Mouse (Mus musculus) NIH3T3 (cell line): ENCODE measurements around the gene Atxn1.

Source experiments
- DNase-seq: peaks from one replicate; pipeline ENCODE4 v3.0.0-alpha.2; 2012; ENCODE audit warnings: low read depth

Atxn1 gene

GRCm38 (mm10) chr13:45680651-45681050 is 284.2 kb downstream of the Atxn1 start:
- peak; percentile 28 for DNase-seq

GRCm38 (mm10) chr13:45679096-45679495 is 285.7 kb downstream of the Atxn1 start:
- peak; percentile 52 for DNase-seq

GRCm38 (mm10) chr13:45672628-45673027 is 292.2 kb downstream of the Atxn1 start:
- DNase-seq, result peak; percentile 39

GRCm38 (mm10) chr13:45669969-45670368 is 294.8 kb downstream of the Atxn1 start:
- no peak for DNase-seq

DNA sequence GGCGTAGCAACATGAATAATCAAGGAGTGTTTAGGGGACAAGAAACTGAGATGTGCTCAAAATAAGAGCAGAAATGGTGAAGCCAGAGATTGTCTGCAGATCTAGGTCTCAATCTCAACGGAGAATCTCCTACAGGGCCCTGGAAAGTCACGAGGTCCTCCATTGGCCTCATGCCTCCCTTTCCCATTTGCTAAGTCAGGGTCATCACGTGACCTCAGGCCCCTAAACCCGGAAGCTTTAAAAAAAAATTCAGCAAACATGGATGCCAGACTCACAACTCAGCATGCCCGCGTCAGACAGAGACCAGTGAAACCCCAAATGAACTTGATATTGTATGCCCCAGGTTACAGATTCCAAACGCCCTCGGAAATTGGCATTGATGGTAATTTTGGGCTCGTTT is 302.0 kb downstream of the Atxn1 start:
- no peak for DNase-seq

DNA sequence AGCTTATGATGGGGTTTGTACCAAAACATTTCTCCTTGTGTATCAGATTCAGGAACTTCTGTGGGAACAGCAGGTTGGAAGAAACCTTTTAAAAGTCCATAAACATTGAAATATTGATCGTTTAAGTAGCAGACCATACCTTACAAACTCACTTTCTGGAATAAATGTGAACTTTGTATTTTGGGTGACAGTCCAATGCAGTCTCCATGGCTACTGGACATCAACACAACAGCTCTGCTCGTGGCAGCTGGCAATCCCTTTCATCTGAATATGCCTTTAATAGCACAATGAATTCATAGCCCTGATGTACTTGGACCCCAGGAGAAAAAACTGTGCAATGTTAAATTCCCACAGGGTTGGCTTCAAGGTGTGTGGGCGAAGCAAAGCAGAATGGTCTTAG is 302.6 kb downstream of the Atxn1 start:
- peak; percentile 8 for DNase-seq

DNA sequence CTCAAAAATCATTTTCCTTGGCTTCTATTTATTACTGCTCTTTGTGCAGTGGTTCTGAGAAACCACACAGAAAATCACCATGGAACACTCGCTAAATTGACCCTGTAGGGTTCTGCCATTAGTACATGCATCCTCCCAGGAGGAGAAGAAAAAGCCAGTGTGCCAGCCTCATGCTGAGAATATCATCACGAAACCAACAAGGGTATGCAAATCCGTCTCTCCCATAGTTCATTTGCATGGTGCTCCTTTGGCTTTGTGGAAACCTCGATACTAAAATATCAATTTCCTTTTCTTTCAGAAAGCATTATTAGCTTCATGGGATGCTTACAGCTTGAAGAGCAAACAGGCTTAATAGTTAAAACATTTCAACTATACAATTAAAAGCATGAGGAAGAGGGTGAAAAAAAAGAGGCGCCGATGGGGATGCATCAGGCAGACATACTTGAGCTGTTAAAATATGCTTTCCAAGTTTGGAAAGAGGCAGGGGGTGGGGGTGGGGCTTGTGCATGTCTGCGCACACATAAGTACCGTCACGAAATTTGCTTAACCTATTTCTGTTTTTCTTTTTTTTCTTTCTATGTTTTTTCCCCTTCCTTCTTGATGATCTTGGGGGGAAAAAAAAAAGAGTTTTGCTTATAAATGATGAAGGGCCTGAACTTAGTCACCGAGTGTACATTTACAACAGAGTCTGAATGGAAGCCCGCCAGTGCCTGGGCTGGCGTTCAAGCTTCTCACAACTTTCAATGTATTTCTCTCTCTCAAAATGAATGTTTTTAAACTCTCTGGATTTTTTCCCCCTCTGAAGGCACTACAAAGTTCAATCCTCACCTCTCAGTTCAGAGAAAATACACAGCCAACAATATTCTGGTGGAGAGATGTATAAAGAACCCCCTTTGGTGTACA is 303.3 kb downstream of the Atxn1 start:
- peak; percentile 78 for DNase-seq

- no peak for DNase-seq
Observed at GRCm38 (mm10) chr13:45659813-45660212, 305.0 kb downstream of the Atxn1 start.

GRCm38 (mm10) chr13:45658343-45658742 is 306.5 kb downstream of the Atxn1 start:
- no peak for DNase-seq

DNA sequence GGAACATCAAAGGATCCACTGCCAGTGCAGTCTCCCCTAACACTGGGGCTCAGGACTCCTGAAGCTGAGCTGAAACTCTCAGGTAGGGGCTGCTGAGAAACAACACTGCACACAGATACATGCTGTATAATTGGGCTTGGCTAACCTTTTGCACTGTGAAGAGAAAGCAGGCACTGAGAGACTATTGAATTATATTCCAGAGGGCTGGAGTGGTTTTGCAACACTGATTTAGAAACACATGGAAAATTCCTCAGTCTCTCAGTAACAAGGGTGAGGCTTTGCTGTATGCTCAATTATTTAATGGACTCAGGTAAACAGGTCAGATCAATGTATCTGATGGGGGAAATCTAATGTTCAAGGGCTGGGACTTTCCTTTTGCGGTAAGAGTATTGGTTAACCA is 307.6 kb downstream of the Atxn1 start:
- no peak for DNase-seq

- no peak for DNase-seq
Observed at GRCm38 (mm10) chr13:45651652-45652241, 313.1 kb downstream of the Atxn1 start.

DNA sequence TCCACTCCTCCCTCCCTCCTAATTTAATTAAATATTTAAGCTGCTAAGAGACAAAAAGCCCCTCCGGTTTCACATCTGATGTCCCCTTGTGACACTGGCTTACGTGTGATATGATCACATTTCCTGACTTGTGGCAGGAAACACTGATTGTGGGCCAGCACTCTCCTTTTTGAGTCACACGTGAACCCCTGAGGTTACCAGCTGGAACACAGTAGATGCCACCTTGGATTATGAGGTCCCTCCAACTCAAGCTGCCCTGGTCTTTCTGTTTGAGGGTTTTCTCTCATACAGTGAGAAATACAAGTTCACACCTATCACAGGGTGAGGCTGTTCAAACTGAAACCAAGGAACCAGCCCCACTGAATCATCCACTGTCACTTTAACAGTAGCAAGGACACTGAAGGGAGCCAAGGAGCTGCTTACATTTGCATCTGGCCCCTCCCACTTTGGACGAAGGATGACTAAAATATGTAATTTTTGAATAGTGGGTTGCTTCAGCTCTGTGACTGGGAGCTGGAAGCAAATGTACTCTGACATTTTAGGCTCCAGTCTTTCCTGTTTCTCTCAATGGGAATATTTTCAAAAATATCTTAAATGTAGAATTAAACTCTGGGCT is 315.5 kb downstream of the Atxn1 start:
- DNase-seq, result peak; percentile 32

DNA sequence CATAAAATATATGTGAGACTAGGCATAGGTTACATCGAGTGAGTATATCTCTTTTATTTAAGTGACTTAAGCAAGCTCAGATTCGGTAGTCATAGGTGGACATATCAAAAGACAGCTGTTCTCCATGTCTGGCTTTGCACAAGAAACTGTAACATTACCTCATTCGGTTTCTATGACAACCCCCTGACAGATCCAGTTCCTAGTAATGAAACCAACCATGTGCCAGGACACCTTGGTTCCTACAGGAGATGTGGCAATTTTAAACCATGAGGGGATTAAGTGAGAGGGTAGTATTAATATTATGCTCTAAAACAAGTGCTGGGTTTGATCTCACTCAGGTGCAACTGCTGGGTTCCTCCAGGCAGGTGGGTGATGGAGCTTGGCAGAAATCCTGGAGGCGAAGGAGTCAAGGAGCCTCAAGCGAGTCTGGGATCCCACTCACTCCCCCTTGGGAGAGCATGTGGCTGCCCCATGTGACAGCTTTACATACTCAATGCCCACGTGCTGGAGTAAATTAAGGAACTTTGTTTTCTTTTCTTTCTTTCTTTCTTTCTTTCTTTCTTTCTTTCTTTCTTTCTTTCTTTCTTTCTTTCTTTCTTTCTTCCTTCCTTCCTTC is 320.9 kb downstream of the Atxn1 start:
- DNase-seq, result peak; percentile 51

DNA sequence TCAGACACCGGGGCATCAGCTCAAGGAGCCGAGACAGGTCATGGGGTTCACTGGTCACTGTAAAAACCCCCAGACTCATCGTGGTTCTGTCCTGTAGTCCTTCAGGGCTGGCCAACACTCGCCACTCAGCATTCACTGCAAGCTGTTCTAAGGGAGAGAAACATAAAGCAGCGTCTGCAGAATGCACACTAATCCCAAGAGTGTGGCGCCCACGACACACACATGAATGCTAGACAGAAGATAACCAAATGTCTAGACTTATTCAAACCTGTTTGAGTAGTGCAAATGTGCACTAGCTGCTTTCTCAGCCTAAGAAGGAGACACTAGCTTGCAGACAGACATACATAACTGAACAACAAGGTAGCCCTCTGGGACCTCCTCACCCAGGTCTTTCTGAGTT is 321.9 kb downstream of the Atxn1 start:
- DNase-seq, result no peak

DNA sequence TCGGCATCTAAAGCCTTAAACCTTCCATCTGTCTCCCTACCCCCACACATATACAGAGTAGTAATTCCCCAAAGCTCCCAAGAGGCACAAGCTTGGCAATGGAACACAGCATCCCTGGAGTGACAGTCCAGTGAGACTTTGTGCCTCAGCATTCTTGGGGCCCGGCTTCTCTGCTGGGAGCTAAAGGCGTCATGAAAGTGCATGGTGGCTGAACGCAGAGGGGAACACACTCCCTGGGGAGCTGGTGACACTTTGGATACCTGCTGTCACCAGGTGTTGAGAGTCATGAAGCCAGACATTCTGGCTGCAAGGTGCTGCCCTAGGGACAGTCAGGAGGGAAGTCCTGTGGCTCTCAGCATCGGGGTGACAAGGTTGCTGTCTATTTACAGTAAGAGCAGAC is 324.4 kb downstream of the Atxn1 start:
- no peak for DNase-seq

- DNase-seq, result no peak
Observed at GRCm38 (mm10) chr13:45638281-45638680, 326.5 kb downstream of the Atxn1 start.

DNA sequence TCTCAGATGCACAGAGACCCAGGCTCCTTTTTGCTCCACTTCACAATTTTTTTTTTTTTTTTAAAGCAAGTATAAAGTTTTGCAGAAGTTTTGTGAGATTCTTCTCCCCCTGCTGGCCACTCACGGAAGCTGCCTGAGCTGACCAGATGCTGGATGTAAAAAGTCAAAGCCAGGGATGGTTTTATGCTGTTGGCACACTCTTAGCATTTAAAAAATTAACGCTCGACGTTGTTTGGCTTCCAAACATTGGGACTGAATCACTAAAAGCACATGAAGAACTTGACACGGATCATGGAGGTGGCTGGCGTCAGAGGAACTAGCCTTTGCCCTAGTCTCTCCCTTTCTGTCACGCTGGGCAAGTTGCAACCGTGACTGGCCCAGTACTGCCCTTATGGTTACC is 327.5 kb downstream of the Atxn1 start:
- peak; percentile 75 for DNase-seq

- no peak for DNase-seq
Observed at GRCm38 (mm10) chr13:45636435-45636834, 328.4 kb downstream of the Atxn1 start.

DNA sequence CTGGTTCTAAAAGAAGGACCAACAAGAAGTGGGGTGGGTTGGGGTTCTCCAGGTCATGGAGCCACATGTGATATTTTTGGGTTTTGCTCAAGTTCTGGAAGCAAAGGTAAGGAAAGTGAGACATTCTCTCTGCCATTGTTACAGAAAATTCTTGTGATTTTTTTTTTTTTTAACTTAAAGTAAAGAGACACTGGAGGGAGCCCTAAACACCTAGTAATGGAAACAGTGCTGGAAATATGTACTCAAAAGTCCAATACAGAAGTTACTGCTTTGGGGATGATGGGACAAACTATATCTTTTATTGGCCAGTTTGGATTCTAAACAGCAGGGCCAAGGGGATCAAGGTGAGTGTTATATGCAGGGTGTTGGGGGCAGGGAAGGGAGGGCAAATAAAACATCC is 330.9 kb downstream of the Atxn1 start:
- DNase-seq, result no peak

DNA sequence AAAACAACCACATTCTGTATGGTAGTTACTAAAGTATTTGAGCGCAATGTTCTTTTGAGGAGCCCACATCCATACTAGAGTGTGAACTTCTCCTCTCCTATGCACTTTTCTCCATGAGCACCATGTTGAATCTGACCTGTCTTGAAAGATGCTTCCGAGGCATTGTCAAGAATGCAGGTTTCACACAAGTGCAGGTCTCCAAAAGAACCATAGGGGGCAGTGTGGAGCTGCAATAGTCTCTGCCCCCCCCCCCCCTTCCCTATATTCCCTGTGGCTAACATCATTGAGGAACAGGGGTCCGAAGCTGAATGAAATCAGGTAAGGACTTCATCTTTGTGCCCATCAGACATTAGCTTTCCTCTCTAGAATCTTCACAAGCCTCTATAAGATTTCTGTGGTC is 332.7 kb downstream of the Atxn1 start:
- no peak for DNase-seq

GRCm38 (mm10) chr13:45630518-45631290 is 334.1 kb downstream of the Atxn1 start:
- no peak for DNase-seq

DNA sequence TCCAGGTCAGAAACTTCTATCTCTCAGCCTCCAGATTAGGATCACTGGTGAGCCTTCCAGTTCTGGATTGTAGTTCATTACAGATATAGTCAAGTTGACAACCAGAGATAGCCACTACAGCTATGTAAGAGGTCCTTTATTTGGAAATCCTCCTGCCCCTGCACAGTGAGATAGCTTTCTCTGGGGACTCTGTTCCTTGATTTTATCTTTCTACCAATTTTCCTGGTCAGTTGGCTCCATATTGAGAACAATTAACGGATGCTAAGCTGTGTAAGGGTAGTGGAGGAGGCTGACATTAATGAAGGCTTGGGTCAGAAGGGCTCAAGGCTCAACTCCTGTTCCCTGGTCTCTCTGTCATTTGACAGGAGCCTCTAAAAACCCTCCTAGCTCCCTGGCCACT is 335.1 kb downstream of the Atxn1 start:
- DNase-seq, result no peak
